Mouse (Mus musculus) cerebellum, postnatal 4 days (tissue): ENCODE data around the gene Ccdc33.
A peak's percentile ranks its signal among the peaks of the same experiment; 100 is the strongest.

ENCODE experiments used
- DNase-seq, 2 experiments: peaks; one replicate each; pipeline ENCODE4 v3.0.0; 2022; ENCODE audit warnings: low spot score in 2 of 2, mixed read lengths in 1 of 2

Ccdc33 gene

GRCm38 (mm10) chr9:58129508-58129907, 10.9 kb upstream of the Ccdc33 start:
- no peak for DNase-seq

GRCm38 (mm10) chr9:58128926-58129413, 10.3 kb upstream of the Ccdc33 start:
- no peak for DNase-seq

- DNase-seq, result no peak
Measured at GRCm38 (mm10) chr9:58125811-58126210, 7.2 kb upstream of the Ccdc33 start.

GRCm38 (mm10) chr9:58125085-58125484, 6.5 kb upstream of the Ccdc33 start:
- no peak for DNase-seq

- DNase-seq, result no peak
Measured at GRCm38 (mm10) chr9:58116024-58116651, 2.5 kb downstream of the Ccdc33 start.

GRCm38 (mm10) chr9:58115297-58115925, 3.2 kb downstream of the Ccdc33 start:
- DNase-seq, result no peak

- no peak for DNase-seq
Measured at GRCm38 (mm10) chr9:58114019-58114418, 4.6 kb downstream of the Ccdc33 start.

- peak in 1 of 2 experiments; percentile 47 for DNase-seq
Measured at GRCm38 (mm10) chr9:58113279-58113884, 5.2 kb downstream of the Ccdc33 start.

GRCm38 (mm10) chr9:58112866-58113278, 5.8 kb downstream of the Ccdc33 start:
- peak in 1 of 2 experiments; percentile 81 for DNase-seq

GRCm38 (mm10) chr9:58112321-58112751, 6.3 kb downstream of the Ccdc33 start:
- DNase-seq, result no peak

- peak in 1 of 2 experiments; percentile 55 for DNase-seq
Measured at GRCm38 (mm10) chr9:58111431-58111830, 7.2 kb downstream of the Ccdc33 start.

- DNase-seq, result no peak
Measured at GRCm38 (mm10) chr9:58110787-58111186, 7.8 kb downstream of the Ccdc33 start.

GRCm38 (mm10) chr9:58107494-58107893, 11.1 kb downstream of the Ccdc33 start:
- DNase-seq, result no peak

GRCm38 (mm10) chr9:58105595-58106169, 12.9 kb downstream of the Ccdc33 start:
- DNase-seq, result no peak

- no peak for DNase-seq
Measured at GRCm38 (mm10) chr9:58103647-58104046, 15.0 kb downstream of the Ccdc33 start.

- no peak for DNase-seq
Measured at GRCm38 (mm10) chr9:58102013-58102412, 16.6 kb downstream of the Ccdc33 start.

- DNase-seq, result no peak
Measured at GRCm38 (mm10) chr9:58099836-58100565, 18.6 kb downstream of the Ccdc33 start.

- DNase-seq, result peak in 1 of 2 experiments; percentile 52
Measured at GRCm38 (mm10) chr9:58096629-58097301, 21.9 kb downstream of the Ccdc33 start.

GRCm38 (mm10) chr9:58095977-58096376, 22.6 kb downstream of the Ccdc33 start:
- DNase-seq, result no peak

- DNase-seq, result no peak
Measured at GRCm38 (mm10) chr9:58093776-58094175, 24.8 kb downstream of the Ccdc33 start.
